Mouse (Mus musculus): Measurements from ENCODE around the gene Cplx3. TPM values are rescaled to one million over a fixed set of nuclear protein-coding genes. Genes with fewer than 3 reads are reported as not detected.
A peak's percentile ranks its signal among the peaks of the same experiment; 100 is the strongest.

Gene Cplx3
- 3.0 and 3.1 TPM in 2 replicates for polyA plus RNA-seq (2014; fragmentation: Nextera tagmentation; extraction: Ambion mirVana)

DNA sequence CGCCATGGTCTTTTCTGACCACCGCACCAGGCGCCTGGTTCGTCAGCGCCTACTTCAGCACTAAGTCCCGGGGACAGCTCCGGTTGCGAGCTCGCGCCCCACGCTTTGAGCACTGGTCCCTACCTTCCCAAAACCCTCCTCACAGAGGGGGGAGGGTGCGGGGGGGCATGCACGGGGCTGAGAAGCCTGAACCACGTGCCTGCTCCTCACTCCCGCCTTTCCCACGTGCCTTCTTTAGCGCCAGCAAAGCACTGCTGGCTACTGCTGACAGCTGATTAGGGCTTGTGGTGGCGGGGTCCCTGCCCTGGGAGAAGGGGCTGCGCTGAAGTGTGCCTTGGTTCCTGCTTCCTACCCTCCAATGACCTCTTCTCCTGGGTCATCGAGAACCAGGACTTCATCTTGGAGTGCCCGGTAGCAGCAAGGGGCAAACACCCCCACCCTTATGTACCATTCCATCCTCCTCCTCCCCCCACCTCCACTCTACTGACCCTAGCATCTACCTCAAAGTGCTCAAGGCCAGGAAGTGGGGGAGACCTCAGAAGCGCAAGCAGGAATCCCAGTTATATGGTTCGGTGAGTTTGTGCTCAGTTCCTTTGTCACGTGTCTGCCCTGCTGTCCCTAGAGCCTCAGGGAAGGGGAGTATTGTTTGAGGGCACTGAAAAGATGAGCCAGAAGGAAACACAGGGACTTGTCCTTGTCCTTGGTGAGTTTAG lies at the start of gene Cplx3:
Gene Cplx3, minus strand, starts transcription at position 143 of the 713 bp plus-strand sequence.
- DNase-seq (ENCODE audit: low spot score, missing footprints): peak; percentile 95
- Histone ChIP-seq H3K9ac (ENCODE audit: low read length) (no peak within 1 kb of the TSS), H3K9me3 (ENCODE audit: control insufficient read depth, low read length) (no peaks in the 10 kb centered on the region), H3K4me2 (peak within 1 kb of the TSS; percentile 24; the same call in 1 of the 2 replicates), H3K27ac (ENCODE audit: low read depth, low read length) (no peak within 1 kb of the TSS), H3K4me1 (ENCODE audit: control insufficient read depth, insufficient read depth, low read length) (peaks cover 14% of the 10 kb centered on the region), H3K4me3 (ENCODE audit: low read depth, low read length) (no peak within 1 kb of the TSS), H3K36me3 (ENCODE audit: control insufficient read depth, insufficient read depth, low read length) (no peaks in the 10 kb centered on the region), H3K27me3 (ENCODE audit: control insufficient read depth, insufficient read depth, low read length) (0 out of 2 replicates have a peak, but pooled peaks cover 4% of the 10 kb centered on the region)
- ATAC-seq (ENCODE audit: low FRiP score): peak; percentile 64; the same call in 1 of the 2 replicates
- 6% methylated on average over 24 of the region's 24 CpGs for WGBS

DNA sequence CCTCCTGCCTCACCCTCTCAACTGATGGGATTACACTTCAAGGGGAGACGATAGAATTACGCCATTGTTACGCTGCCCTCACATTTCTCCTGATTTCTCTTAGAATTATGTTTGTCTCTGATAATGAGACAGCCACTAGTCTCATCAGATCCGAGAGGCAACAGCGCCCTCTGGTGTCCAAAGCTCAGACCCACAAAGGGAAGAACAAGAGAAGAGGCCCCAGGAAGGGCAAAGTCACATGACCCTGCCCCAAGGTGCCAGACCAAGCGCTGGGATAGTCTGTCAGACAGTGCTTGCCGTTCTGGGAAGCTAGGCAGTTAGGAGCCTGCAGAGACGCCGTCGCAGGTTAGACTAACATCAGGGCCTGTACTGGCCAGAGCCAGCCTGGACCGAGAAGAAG lies 49.7 kb upstream of the Cplx3 start:
- Histone ChIP-seq H3K36me3 (ENCODE audit: control insufficient read depth, insufficient read depth, low read length) (no peaks in the 10 kb centered on the region), H3K4me1 (ENCODE audit: control insufficient read depth, insufficient read depth, low read length) (peaks cover 17% of the 10 kb centered on the region), H3K27me3 (ENCODE audit: control insufficient read depth, insufficient read depth, low read length) (no peaks in the 10 kb centered on the region), H3K4me3 (ENCODE audit: low read depth, low read length) (no peak overlapping the region), H3K9me3 (ENCODE audit: control insufficient read depth, low read length) (no peaks in the 10 kb centered on the region), H3K9ac (ENCODE audit: low read length) (peak overlapping the region; percentile 22; the same call in 1 of the 2 replicates), H3K27ac (ENCODE audit: low read depth, low read length) (no peak overlapping the region), H3K4me2 (peak overlapping the region; percentile 10; the same call in 1 of the 2 replicates)
- DNase-seq (ENCODE audit: low spot score, missing footprints): peak; percentile 99
- WGBS: 4% methylated on average over 11 of the region's 11 CpGs
- ATAC-seq (ENCODE audit: low FRiP score): peak; percentile 79

DNA sequence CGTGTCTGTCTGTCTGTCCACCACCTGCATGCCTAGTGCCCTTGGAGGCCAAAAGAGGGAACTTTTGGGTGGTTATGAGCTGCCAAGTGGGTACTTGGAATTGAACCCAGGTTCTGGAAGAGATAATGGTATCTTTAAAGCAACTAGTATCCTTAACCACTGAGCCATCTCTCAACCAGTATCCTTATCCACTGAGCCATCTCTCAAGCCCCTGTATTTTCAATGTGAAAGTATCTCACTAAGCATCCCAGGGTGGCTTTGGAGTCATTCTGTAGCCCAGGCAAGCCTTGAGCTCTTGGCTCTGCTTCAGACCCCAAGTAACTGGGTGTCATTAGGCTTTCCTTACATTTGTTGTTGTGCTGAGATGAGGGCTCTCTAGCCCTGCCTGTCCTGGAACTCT lies 48.9 kb upstream of the Cplx3 start:
- no peaks in the 10 kb centered on the region for H3K27me3 ChIP-seq (ENCODE audit: control insufficient read depth, insufficient read depth, low read length)
- 81% methylated on average over 1 of the region's 1 CpGs for WGBS

DNA sequence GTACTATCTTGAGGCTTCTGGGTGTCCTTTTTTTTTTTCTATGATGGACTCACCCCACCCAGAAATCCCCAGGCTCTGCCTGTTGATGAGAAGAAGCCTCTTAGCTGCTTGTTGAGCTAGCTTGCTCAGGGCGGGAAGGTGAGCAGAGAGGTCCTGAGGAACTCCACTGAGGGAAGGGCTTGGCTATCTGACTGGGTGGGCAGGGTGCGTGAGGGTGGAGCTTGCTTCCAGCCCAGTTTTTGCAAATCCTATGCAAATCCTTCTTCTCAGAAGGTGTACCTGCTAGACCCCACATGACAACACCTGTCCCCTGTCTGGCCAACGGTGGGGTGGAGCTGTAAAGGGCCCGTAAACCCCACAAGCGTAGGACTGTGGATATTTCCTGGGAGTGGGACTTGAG lies 47.2 kb upstream of the Cplx3 start, which contains the start of gene Csk:
Gene Csk, minus strand, starts transcription at position 349 of the 400 bp plus-strand sequence.
- peaks cover 21% of the 10 kb centered on the region for H3K4me1 ChIP-seq (ENCODE audit: control insufficient read depth, insufficient read depth, low read length)
- H3K4me2 ChIP-seq: no peak within 1 kb of the TSS
- WGBS: 31% methylated on average over 5 of the region's 5 CpGs
- peak within 1 kb of the TSS; percentile 14; the same call in 1 of the 2 replicates for H3K27ac ChIP-seq (ENCODE audit: low read depth, low read length)
- H3K9me3 ChIP-seq (ENCODE audit: control insufficient read depth, low read length): no peaks in the 10 kb centered on the region
- H3K9ac ChIP-seq (ENCODE audit: low read length): no peak within 1 kb of the TSS
- H3K4me3 ChIP-seq (ENCODE audit: low read depth, low read length): no peak within 1 kb of the TSS
- no peak for DNase-seq (ENCODE audit: low spot score, missing footprints)
- ATAC-seq (ENCODE audit: low FRiP score): no peak
- no peaks in the 10 kb centered on the region for H3K27me3 ChIP-seq (ENCODE audit: control insufficient read depth, insufficient read depth, low read length)
- no peaks in the 10 kb centered on the region for H3K36me3 ChIP-seq (ENCODE audit: control insufficient read depth, insufficient read depth, low read length)

More for the DNA sequence above, 48.9 kb upstream of the Cplx3 start:
- peak; percentile 83 for DNase-seq (ENCODE audit: low spot score, missing footprints)
- no peak overlapping the region for H3K4me3 ChIP-seq (ENCODE audit: low read depth, low read length)
- ATAC-seq (ENCODE audit: low FRiP score): no peak
- peaks cover 21% of the 10 kb centered on the region for H3K4me1 ChIP-seq (ENCODE audit: control insufficient read depth, insufficient read depth, low read length)
- no peak overlapping the region for H3K4me2 ChIP-seq
- H3K36me3 ChIP-seq (ENCODE audit: control insufficient read depth, insufficient read depth, low read length): no peaks in the 10 kb centered on the region
- no peak overlapping the region for H3K9ac ChIP-seq (ENCODE audit: low read length)
- no peak overlapping the region for H3K27ac ChIP-seq (ENCODE audit: low read depth, low read length)
- H3K9me3 ChIP-seq (ENCODE audit: control insufficient read depth, low read length): no peaks in the 10 kb centered on the region

DNA sequence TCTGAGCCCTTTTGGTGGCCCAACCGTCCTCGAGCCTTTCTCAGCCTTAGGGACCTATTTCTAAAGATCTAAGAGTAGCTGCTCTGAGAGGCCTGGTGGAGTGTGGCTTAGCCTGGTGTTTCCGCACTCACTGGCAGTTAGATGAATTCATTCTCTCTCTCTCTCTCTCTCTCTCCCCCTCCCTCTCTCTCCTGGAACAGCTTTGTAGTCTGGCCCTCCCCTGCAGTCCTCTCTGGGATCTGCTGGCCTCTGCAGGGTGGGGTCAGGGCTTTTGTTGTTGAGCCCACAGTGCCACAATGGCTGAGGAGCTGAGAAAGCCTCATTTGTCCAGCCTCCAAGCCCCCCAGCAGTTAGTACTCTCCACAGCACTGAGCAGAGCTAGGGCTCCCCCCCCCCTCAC lies 46.8 kb upstream of the Cplx3 start:
- H3K9ac ChIP-seq (ENCODE audit: low read length): no peak overlapping the region

DNA sequence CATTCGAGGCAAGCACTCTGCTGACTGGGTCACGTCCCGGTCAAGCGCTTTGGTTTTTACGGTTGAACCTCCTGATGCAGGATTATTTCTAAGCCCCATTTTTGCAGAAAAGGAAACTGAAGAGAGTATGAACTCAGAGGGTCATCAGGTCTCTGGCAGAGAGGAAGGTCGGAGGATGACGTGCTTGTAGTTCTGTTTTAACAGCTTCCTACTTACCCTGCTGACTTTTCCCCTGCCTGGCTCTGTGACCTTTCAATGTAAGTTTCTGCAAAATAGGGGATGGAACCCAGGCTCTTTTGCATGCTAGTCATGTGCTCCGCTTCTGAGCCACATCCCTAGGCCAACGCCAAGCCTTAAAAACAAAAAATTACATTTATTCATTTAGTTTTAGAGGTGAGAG lies 46.3 kb upstream of the Cplx3 start:
- Histone ChIP-seq H3K4me3 (ENCODE audit: low read depth, low read length) (no peak overlapping the region), H3K36me3 (ENCODE audit: control insufficient read depth, insufficient read depth, low read length) (no peaks in the 10 kb centered on the region), H3K27me3 (ENCODE audit: control insufficient read depth, insufficient read depth, low read length) (no peaks in the 10 kb centered on the region), H3K27ac (ENCODE audit: low read depth, low read length) (no peak overlapping the region), H3K9ac (ENCODE audit: low read length) (no peak overlapping the region), H3K4me1 (ENCODE audit: control insufficient read depth, insufficient read depth, low read length) (peaks cover 21% of the 10 kb centered on the region), H3K4me2 (no peak overlapping the region), H3K9me3 (ENCODE audit: control insufficient read depth, low read length) (no peaks in the 10 kb centered on the region)
- ATAC-seq (ENCODE audit: low FRiP score) (no peak), DNase-seq (ENCODE audit: low spot score, missing footprints) (peak; percentile 69)
- 56% methylated on average over 9 of the region's 9 CpGs for WGBS

More for the DNA sequence above, 46.8 kb upstream of the Cplx3 start:
- H3K4me1 ChIP-seq (ENCODE audit: control insufficient read depth, insufficient read depth, low read length): peaks cover 21% of the 10 kb centered on the region
- DNase-seq (ENCODE audit: low spot score, missing footprints) (peak; percentile 92), ATAC-seq (ENCODE audit: low FRiP score) (peak; percentile 69)
- WGBS: 13% methylated on average over 3 of the region's 3 CpGs
- H3K27me3 ChIP-seq (ENCODE audit: control insufficient read depth, insufficient read depth, low read length): no peaks in the 10 kb centered on the region
- no peak overlapping the region for H3K4me3 ChIP-seq (ENCODE audit: low read depth, low read length)
- no peaks in the 10 kb centered on the region for H3K36me3 ChIP-seq (ENCODE audit: control insufficient read depth, insufficient read depth, low read length)
- H3K27ac ChIP-seq (ENCODE audit: low read depth, low read length): no peak overlapping the region; the same call in 1 of the 2 replicates
- no peaks in the 10 kb centered on the region for H3K9me3 ChIP-seq (ENCODE audit: control insufficient read depth, low read length)
- no peak overlapping the region for H3K4me2 ChIP-seq

DNA sequence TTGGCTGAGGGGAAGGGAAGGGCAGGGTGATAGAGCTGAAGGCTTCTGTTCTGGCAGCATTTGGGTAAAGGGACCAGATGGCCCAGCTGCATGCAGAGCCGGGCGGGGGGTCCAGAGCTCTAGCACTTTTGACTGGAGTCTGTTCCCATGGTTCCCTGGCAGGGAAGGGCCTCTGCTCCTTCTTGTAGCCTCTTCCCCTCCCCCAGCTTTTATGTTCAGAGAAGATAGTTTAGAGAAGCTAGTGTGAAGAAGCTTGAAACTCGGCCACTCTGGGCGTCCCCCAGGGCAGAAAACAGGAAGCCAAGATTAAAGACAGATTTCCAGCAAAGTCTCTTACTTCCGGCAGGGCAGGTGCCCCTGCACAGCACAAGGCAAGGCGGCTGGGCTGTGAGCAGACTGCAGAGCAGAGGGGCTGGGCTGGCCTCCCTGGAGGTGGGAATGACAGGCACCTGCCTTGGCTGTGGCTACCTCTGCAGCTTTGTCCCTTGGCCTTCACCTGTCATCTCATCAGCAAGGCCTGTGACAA lies 44.8 kb upstream of the Cplx3 start:
- no peak overlapping the region for H3K4me2 ChIP-seq
- peak overlapping the region; percentile 17 for H3K9ac ChIP-seq (ENCODE audit: low read length)
- ATAC-seq (ENCODE audit: low FRiP score) (no peak), DNase-seq (ENCODE audit: low spot score, missing footprints) (peak; percentile 85)
- no peaks in the 10 kb centered on the region for H3K9me3 ChIP-seq (ENCODE audit: control insufficient read depth, low read length)
- H3K4me1 ChIP-seq (ENCODE audit: control insufficient read depth, insufficient read depth, low read length): peaks cover 21% of the 10 kb centered on the region
- no peak overlapping the region; the same call in 1 of the 2 replicates for H3K27ac ChIP-seq (ENCODE audit: low read depth, low read length)
- 40% methylated on average over 6 of the region's 6 CpGs for WGBS
- no peaks in the 10 kb centered on the region for H3K36me3 ChIP-seq (ENCODE audit: control insufficient read depth, insufficient read depth, low read length)
- no peaks in the 10 kb centered on the region for H3K27me3 ChIP-seq (ENCODE audit: control insufficient read depth, insufficient read depth, low read length)
- H3K4me3 ChIP-seq (ENCODE audit: low read depth, low read length): no peak overlapping the region

DNA sequence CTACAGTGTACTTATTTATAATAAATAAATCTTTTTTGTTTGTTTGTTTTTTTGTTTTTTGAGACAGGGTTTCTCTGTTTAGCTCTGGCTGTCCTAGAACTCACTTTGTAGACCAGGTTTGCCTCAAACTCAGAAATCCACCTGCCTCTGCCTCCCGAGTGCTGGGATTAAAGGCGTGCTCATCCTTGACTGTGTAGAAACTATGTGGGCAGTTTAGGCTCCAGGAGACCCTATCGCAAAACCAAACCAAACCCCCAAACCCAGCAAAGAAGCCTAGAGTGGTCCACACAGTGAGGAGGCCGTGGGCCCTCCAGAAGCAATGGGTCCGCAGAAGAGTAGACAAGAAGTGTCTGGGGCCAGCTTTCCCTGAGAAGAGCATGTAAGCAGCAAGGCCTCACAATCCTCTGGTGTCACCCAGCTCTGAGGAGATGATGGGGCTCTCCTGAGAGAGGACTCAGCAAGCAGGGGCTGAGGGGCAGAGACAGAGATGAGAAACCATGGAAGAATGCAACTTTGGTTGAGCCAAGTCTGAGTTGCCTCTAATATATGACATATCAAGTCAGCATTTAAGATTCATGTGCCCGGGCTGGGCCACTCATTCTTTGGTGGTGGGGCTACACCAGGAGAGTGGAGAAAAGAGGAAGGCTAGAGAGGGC lies 44.2 kb upstream of the Cplx3 start:
- no peak for ATAC-seq (ENCODE audit: low FRiP score)
- H3K9ac ChIP-seq (ENCODE audit: low read length): no peak overlapping the region
- no peak overlapping the region; the same call in 1 of the 2 replicates for H3K27ac ChIP-seq (ENCODE audit: low read depth, low read length)
- H3K4me3 ChIP-seq (ENCODE audit: low read depth, low read length): no peak overlapping the region
- H3K27me3 ChIP-seq (ENCODE audit: control insufficient read depth, insufficient read depth, low read length): no peaks in the 10 kb centered on the region
- H3K4me2 ChIP-seq: no peak overlapping the region
- peaks cover 23% of the 10 kb centered on the region for H3K4me1 ChIP-seq (ENCODE audit: control insufficient read depth, insufficient read depth, low read length)
- peak; percentile 75 for DNase-seq (ENCODE audit: low spot score, missing footprints)
- whole genome bisulfite sequencing: 91% methylated on average over 6 of the region's 6 CpGs
- no peaks in the 10 kb centered on the region for H3K36me3 ChIP-seq (ENCODE audit: control insufficient read depth, insufficient read depth, low read length)
- H3K9me3 ChIP-seq (ENCODE audit: control insufficient read depth, low read length): no peaks in the 10 kb centered on the region
